Mouse (Mus musculus) stomach, embryonic 16.5 days (tissue): ENCODE data around the gene Sctr. TPM values are rescaled to one million over a fixed set of nuclear protein-coding genes. Genes with fewer than 3 reads are reported as not detected.
A peak's percentile ranks its signal among the peaks of the same experiment; 100 is the strongest.

Experiments used
- ATAC-seq: fragments of 200-750 bp; cut with Nextera tagmentation; 2 replicates; pipeline ENCODE4 v1.8.0; 2017; ENCODE audit warnings: moderate number of reproducible peaks, moderate TSS enrichment; ENCODE audit not compliant: insufficient read depth, low FRiP score
- H3K27ac ChIP-seq: fragments of 300-500 bp; sonication (generic); 2 replicates; pipeline ENCODE4 v1.5.1; 2014; ENCODE audit warnings: low read length
- H3K27me3 ChIP-seq: fragments of 300-500 bp; sonication (generic); 2 replicates; pipeline ENCODE4 v1.6.1; 2014; ENCODE audit warnings: low read length, control low read depth, mixed read lengths; ENCODE audit not compliant: control insufficient read depth, insufficient read depth
- H3K36me3 ChIP-seq: fragments of 300-500 bp; sonication (generic); 2 replicates; pipeline ENCODE4 v1.6.1; 2014; ENCODE audit warnings: low read length; ENCODE audit not compliant: control insufficient read depth, insufficient read depth
- H3K4me1 ChIP-seq: fragments of 300-500 bp; sonication (generic); 2 replicates; pipeline ENCODE4 v1.6.1; 2014; ENCODE audit warnings: low read length, control low read depth, mixed read lengths; ENCODE audit not compliant: control insufficient read depth, insufficient read depth
- H3K4me2 ChIP-seq: fragments of 300-500 bp; sonication (generic); 2 replicates; pipeline ENCODE4 v1.6.1; 2014; ENCODE audit warnings: low read depth, low read length, mixed read lengths
- H3K4me3 ChIP-seq: fragments of 300-500 bp; sonication (generic); replicated peaks from 2 replicates; pipeline ENCODE4 v1.5.1; 2014; ENCODE audit warnings: mild to moderate bottlenecking, low read length
- H3K9ac ChIP-seq: fragments of 300-500 bp; sonication (generic); 2 replicates; pipeline ENCODE4 v1.6.1; 2014; ENCODE audit warnings: low read length
- H3K9me3 ChIP-seq: fragments of 300-500 bp; sonication (generic); replicated peaks from 2 replicates; pipeline ENCODE4 v1.6.1; 2016; ENCODE audit warnings: low read length, control low read depth; ENCODE audit not compliant: control insufficient read depth
- WGBS: fragments of 180-500 bp; shearing (Covaris S2); extraction: QIAGEN DNeasy Blood & Tissue Kit; methylation state at CpG from one replicate; pipeline ENCODE4 v1.1.7; 2014; 5-methylcytosine and 5-hydroxymethylcytosine counted together
- polyA plus RNA-seq: library from polyadenylated mRNA; unstranded; fragments of >200 nt; fragmentation: Nextera tagmentation; extraction: Ambion mirVana; gene quantifications from 2 replicates; pipeline ENCODE4 v1.2.1, GENCODE M21; 2015

Sctr gene
- polyA plus RNA-seq, 1 experiment from 2014 or later = 1.7 TPM

- Histone ChIP-seq H3K27me3 (no peaks in the 10 kb centered on the region), H3K4me3 (no peak overlapping the region), H3K36me3 (no peaks in the 10 kb centered on the region), H3K9me3 (no peaks in the 10 kb centered on the region), H3K4me2 (no peak overlapping the region), H3K27ac (no peak overlapping the region), H3K9ac (no peak overlapping the region), H3K4me1 (no peaks in the 10 kb centered on the region)
- ATAC-seq = no peak
- WGBS = 54% methylated on average over 6 of the region's 6 CpGs
These were observed 92.8 kb downstream of the Sctr start for GRCm38 (mm10) chr1:120099483-120099882.

- no peaks in the 10 kb centered on the region for H3K27me3 ChIP-seq
- H3K27ac ChIP-seq = no peak overlapping the region
- H3K4me2 ChIP-seq = no peak overlapping the region
- no peaks in the 10 kb centered on the region for H3K9me3 ChIP-seq
- no peaks in the 10 kb centered on the region for H3K36me3 ChIP-seq
- 80% methylated on average over 8 of the region's 8 CpGs for WGBS
- no peaks in the 10 kb centered on the region for H3K4me1 ChIP-seq
- no peak overlapping the region for H3K4me3 ChIP-seq
- no peak for ATAC-seq
- no peak overlapping the region; the same call in 1 of the 2 replicates for H3K9ac ChIP-seq
These were observed 93.9 kb downstream of the Sctr start for GRCm38 (mm10) chr1:120100456-120101226.

DNA sequence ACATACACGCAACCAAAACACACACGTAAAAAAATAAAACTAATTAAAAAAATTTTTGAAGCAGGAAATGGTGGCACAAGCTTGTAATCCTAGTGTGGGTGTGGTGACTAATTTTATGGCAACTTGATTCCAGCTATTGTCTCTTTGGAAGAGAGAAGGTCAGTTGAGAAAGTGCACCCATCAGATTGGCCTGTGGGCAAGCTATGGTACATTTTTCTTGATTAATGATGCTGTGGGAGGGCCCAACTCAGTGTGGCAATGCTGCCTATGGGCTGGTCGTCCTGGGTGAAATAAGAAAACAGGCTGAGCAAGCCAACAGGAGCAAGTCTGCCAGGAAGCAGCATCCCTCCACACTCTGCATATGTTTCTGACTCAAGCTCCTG lies 94.5 kb downstream of the Sctr start:
- WGBS = 77% methylated on average over 3 of the region's 3 CpGs
- no peak overlapping the region for H3K27ac ChIP-seq
- no peak overlapping the region for H3K4me2 ChIP-seq
- H3K4me3 ChIP-seq = no peak overlapping the region
- no peak overlapping the region for H3K9ac ChIP-seq
- H3K27me3 ChIP-seq = no peaks in the 10 kb centered on the region
- no peaks in the 10 kb centered on the region for H3K4me1 ChIP-seq
- no peaks in the 10 kb centered on the region for H3K9me3 ChIP-seq
- no peaks in the 10 kb centered on the region for H3K36me3 ChIP-seq
- ATAC-seq = no peak

DNA sequence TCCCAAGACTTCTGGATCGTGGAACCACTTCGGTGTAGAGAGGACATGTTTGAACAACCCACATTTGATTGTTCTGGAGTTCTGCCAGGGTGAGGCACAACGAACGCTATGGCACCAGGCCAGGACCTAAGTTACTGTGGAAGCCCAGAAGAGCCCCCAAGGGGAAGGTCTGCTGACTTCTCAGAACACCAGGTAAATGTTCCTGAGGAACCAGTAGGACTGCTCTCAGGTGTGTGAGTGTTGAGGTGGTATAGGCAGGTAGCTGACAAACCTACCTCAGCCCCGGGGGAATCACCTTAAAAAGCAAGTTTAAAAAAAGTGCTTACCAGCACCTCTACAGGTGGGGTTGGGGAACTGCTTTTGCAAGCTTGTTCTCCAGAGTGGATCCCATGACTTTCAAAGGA lies 98.9 kb downstream of the Sctr start:
- Histone ChIP-seq H3K9me3 (no peaks in the 10 kb centered on the region), H3K36me3 (no peaks in the 10 kb centered on the region), H3K9ac (no peak overlapping the region), H3K27ac (peak overlapping the region; percentile 29; the same call in 1 of the 2 replicates), H3K27me3 (no peaks in the 10 kb centered on the region), H3K4me1 (no peaks in the 10 kb centered on the region), H3K4me3 (no peak overlapping the region), H3K4me2 (no peak overlapping the region)
- 52% methylated on average over 5 of the region's 5 CpGs for WGBS
- ATAC-seq = peak; percentile 84; the same call in 1 of the 2 replicates

DNA sequence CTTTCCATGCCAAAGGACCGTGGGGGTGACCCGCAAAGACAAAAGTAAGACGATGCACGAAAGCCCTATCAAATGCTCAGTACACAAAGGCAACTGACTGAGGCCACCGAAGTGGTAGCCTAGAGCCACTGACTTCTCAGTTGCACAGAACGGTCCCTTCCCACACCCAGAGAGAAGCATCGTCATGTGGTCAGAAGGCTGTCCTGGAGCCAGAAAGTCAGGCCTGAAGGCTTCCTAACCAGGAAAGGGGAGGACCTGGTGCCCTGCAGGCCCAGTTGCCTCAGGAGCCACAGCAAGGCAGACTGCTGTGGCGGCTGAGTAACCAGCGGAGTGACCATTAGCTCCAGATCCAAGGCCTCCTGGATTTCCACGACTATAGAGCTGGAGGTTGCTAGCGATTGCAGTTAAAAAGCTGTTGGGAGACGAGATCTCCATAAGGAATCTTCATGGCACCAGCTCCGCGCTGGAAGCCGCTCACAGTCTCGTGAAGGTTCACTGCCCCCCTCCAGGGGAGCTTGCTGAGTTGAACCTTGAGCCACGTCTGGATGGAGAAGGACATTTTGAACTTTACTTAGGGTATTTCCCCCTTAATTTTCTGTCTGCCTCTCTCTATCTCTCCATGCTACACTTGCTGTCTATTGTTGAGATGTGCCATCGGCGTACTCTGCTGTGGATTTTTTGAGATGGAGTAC lies 103.2 kb downstream of the Sctr start:
- Histone ChIP-seq H3K9ac (no peak overlapping the region), H3K4me2 (no peak overlapping the region), H3K27me3 (no peaks in the 10 kb centered on the region), H3K4me1 (no peaks in the 10 kb centered on the region), H3K9me3 (peaks cover 5% of the 10 kb centered on the region; the same call in 1 of the 2 replicates), H3K27ac (no peak overlapping the region), H3K4me3 (no peak overlapping the region), H3K36me3 (peaks cover 14% of the 10 kb centered on the region)
- 86% methylated on average over 19 of the region's 19 CpGs for WGBS
- no peak for ATAC-seq

GRCm38 (mm10) chr1:120111766-120112165 lies 105.1 kb downstream of the Sctr start:
- H3K4me2 ChIP-seq = no peak overlapping the region
- peaks cover 27% of the 10 kb centered on the region for H3K36me3 ChIP-seq
- H3K9me3 ChIP-seq = peaks cover 5% of the 10 kb centered on the region; the same call in 1 of the 2 replicates
- no peaks in the 10 kb centered on the region for H3K4me1 ChIP-seq
- no peak overlapping the region for H3K4me3 ChIP-seq
- ATAC-seq = no peak
- no peak overlapping the region for H3K9ac ChIP-seq
- 88% methylated on average over 8 of the region's 8 CpGs for WGBS
- no peak overlapping the region for H3K27ac ChIP-seq
- H3K27me3 ChIP-seq = no peaks in the 10 kb centered on the region

DNA sequence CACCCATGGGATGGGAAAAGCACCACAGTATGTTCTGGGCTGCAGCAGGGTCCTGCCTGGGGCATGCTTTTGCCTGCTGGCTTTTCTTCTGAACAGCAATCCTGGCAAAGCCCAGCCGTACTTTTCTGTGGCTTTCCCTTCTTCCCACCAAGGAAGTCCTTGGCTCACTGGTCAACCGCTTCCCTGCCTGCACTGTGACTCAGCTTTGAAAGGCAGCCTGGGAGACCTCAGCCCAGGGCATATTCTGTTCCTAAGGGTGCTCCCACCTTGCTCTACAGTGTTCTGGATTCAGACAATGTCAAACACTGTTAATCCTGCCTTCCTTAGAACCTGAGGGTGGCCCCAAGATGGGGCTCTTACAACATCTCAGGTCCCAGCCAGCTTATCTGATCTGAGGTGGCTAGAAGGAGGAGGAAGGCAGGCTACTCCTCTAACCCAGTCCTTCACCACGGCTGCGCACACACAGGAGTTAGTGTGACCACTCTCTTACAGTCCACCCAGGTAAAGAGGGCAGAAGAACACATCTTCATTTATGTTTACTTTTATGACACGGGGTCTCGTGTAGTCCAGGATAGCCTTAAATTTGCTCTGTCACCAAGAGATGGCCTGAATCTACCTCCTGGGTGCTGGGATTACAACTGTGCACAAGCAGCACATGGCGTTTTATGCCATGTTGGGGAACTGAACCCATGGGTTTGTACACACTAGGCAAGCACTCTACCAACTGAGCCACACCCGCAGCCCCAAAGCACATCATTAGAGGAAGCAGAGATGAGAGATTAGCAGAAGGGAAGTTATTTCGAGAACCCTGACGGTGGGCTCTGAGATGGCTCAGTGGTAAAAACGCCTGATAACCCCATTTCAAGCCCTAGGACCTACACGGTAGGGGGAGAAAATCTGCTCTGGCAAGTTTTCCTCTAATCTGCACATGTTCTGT lies 105.8 kb downstream of the Sctr start:
- peaks cover 27% of the 10 kb centered on the region for H3K36me3 ChIP-seq
- no peak for ATAC-seq
- no peak overlapping the region for H3K4me3 ChIP-seq
- WGBS = 78% methylated on average over 12 of the region's 12 CpGs
- no peak overlapping the region for H3K4me2 ChIP-seq
- no peak overlapping the region for H3K9ac ChIP-seq
- H3K4me1 ChIP-seq = no peaks in the 10 kb centered on the region
- peaks cover 5% of the 10 kb centered on the region; the same call in 1 of the 2 replicates for H3K9me3 ChIP-seq
- H3K27ac ChIP-seq = peak overlapping the region; percentile 24; the same call in 1 of the 2 replicates
- no peaks in the 10 kb centered on the region for H3K27me3 ChIP-seq
